Mouse (Mus musculus): Measurements from ENCODE around the gene Lipe.

- TF ChIP-seq GATA1 (IDR thresholded peaks at IDR 0.05; ENCODE audit: borderline replicate concordance, low read length) (no peak), FLI1 (IDR thresholded peaks at IDR 0.05; ENCODE audit: low read length) (no peak)
Observed at GRCm38 (mm10) chr7:25372441-25372840, 26.1 kb downstream of the Lipe start.

Data from megakaryocyte, embryonic 14.5 days (primary cell).